Mouse (Mus musculus): ENCODE data around the gene Unc79.

GRCm38 (mm10) chr12:103155406-103155805, 206.7 kb downstream of the Unc79 start:
- TF ChIP-seq CTCF (IDR thresholded peaks at IDR 0.05; ENCODE audit: low read depth, low read length) (no peak), POLR2A (IDR thresholded peaks at IDR 0.05; ENCODE audit: extremely low read depth, insufficient read depth, low read length) (no peak)
